Mouse (Mus musculus) heart, adult 2 months (tissue): Measurements from ENCODE around the gene Nudc.

Experiments
- CTCF ChIP-seq: fragments of 200-600 bp; IDR thresholded peaks from 2 replicates; pipeline ENCODE4 v1.8.1; 2022; ENCODE audit warnings: antibody characterized with exemption, mild to moderate bottlenecking, moderate library complexity
- EP300 ChIP-seq: fragments of 200-500 bp; IDR thresholded peaks from 2 replicates; pipeline ENCODE4 v1.6.1; 2011; ENCODE audit warnings: low read depth, low read length, control low read depth; ENCODE audit not compliant: insufficient read depth
- POLR2A ChIP-seq: fragments of 200-500 bp; IDR thresholded peaks from 2 replicates; pipeline ENCODE4 v1.6.1; 2011; ENCODE audit warnings: mild to moderate bottlenecking, low read depth, low read length, control low read depth; ENCODE audit not compliant: insufficient read depth

- TF ChIP-seq POLR2A, result no peak
- TF ChIP-seq CTCF, result no peak
- TF ChIP-seq EP300, result no peak
Observed at GRCm38 (mm10) chr4:133484266-133485025, 61.4 kb downstream of the Nudc start.
